Mouse (Mus musculus) limb, embryonic 11.5 days (tissue): Measurements from ENCODE around the gene Il2. TPM values are rescaled to one million over a fixed set of nuclear protein-coding genes. Genes with fewer than 3 reads are reported as not detected.

Experiments used
- ATAC-seq: fragments of 200-750 bp; cut with Nextera tagmentation; 2 replicates; pipeline ENCODE4 v1.8.0; 2017; ENCODE audit warnings: low read depth; ENCODE audit not compliant: insufficient number of reproducible peaks, low FRiP score, low TSS enrichment
- DNase-seq: peaks from one replicate; pipeline ENCODE4 v3.0.0-alpha.2; 2015; ENCODE audit warnings: low spot score
- H3K27ac ChIP-seq: fragments of 300-500 bp; sonication (generic); replicated peaks from 2 replicates; pipeline ENCODE4 v1.5.1; 2014; ENCODE audit warnings: low read depth, mild to moderate bottlenecking, low read length
- H3K27me3 ChIP-seq: fragments of 300-500 bp; sonication (generic); 2 replicates; pipeline ENCODE4 v1.6.1; 2014; ENCODE audit warnings: mild to moderate bottlenecking, low read length, mixed read lengths; ENCODE audit not compliant: control insufficient read depth, insufficient read depth
- H3K36me3 ChIP-seq: fragments of 300-500 bp; sonication (generic); 2 replicates; pipeline ENCODE4 v1.6.1; 2014; ENCODE audit warnings: mild to moderate bottlenecking, low read length, moderate library complexity, mixed read lengths; ENCODE audit not compliant: control insufficient read depth, insufficient read depth
- H3K4me1 ChIP-seq: fragments of 300-500 bp; sonication (generic); 2 replicates; pipeline ENCODE4 v1.6.1; 2014; ENCODE audit warnings: low read length, mixed read lengths; ENCODE audit not compliant: control insufficient read depth, insufficient read depth
- H3K4me2 ChIP-seq: fragments of 300-500 bp; sonication (generic); 2 replicates; pipeline ENCODE4 v1.6.1; 2014; ENCODE audit warnings: low read depth, mild to moderate bottlenecking, moderate library complexity; ENCODE audit not compliant: severe bottlenecking
- H3K4me3 ChIP-seq: fragments of 300-500 bp; sonication (generic); 2 replicates; pipeline ENCODE4 v1.5.1; 2014; ENCODE audit warnings: low read depth, low read length
- H3K9ac ChIP-seq: fragments of 300-500 bp; sonication (generic); 2 replicates; pipeline ENCODE4 v1.6.1; 2014; ENCODE audit warnings: mild to moderate bottlenecking, low read length
- H3K9me3 ChIP-seq: fragments of 300-500 bp; sonication (generic); 2 replicates; pipeline ENCODE4 v1.6.1; 2016; ENCODE audit warnings: low read length; ENCODE audit not compliant: control insufficient read depth
- WGBS: fragments of 180-500 bp; shearing (Covaris S2); extraction: QIAGEN DNeasy Blood & Tissue Kit; methylation state at CpG from one replicate; pipeline ENCODE4 v1.1.7; 2014; 5-methylcytosine and 5-hydroxymethylcytosine counted together
- polyA plus RNA-seq: library from polyadenylated mRNA; unstranded; fragments of >200 nt; fragmentation: Nextera tagmentation; extraction: Ambion mirVana; gene quantifications from 2 replicates; pipeline ENCODE4 v1.2.1, GENCODE M21; 2014

Gene Il2
- polyA plus RNA-seq, 1 experiment from 2014 or later, result 0.23 TPM

- H3K9ac ChIP-seq, result no peak overlapping the region
- no peak overlapping the region for H3K4me2 ChIP-seq
- no peaks in the 10 kb centered on the region for H3K4me1 ChIP-seq
- no peak overlapping the region for H3K27ac ChIP-seq
- DNase-seq, result no peak
- no peaks in the 10 kb centered on the region for H3K9me3 ChIP-seq
- H3K4me3 ChIP-seq, result no peak overlapping the region
- no peaks in the 10 kb centered on the region for H3K27me3 ChIP-seq
- H3K36me3 ChIP-seq, result no peaks in the 10 kb centered on the region
- 61% methylated on average over 2 of the region's 2 CpGs for WGBS
- ATAC-seq, result no peak
Observed at GRCm38 (mm10) chr3:37129063-37129462, 3.3 kb upstream of the Il2 start.

- Histone ChIP-seq H3K36me3 (no peaks in the 10 kb centered on the region), H3K9ac (no peak overlapping the region), H3K27ac (no peak overlapping the region), H3K4me2 (no peak overlapping the region), H3K4me1 (no peaks in the 10 kb centered on the region), H3K9me3 (no peaks in the 10 kb centered on the region), H3K27me3 (no peaks in the 10 kb centered on the region), H3K4me3 (no peak overlapping the region)
- 56% methylated on average over 4 of the region's 4 CpGs for WGBS
- peak; percentile 78 for ATAC-seq
- DNase-seq, result peak; percentile 24
Observed at GRCm38 (mm10) chr3:37128269-37128668, 2.5 kb upstream of the Il2 start.

GRCm38 (mm10) chr3:37126162-37126561 lies 403 bp upstream of the Il2 start:
- H3K9me3 ChIP-seq, result no peaks in the 10 kb centered on the region
- ATAC-seq (no peak), DNase-seq (no peak)
- no peaks in the 10 kb centered on the region for H3K4me1 ChIP-seq
- H3K4me2 ChIP-seq, result no peak overlapping the region
- no peaks in the 10 kb centered on the region for H3K27me3 ChIP-seq
- no peaks in the 10 kb centered on the region for H3K36me3 ChIP-seq
- H3K4me3 ChIP-seq, result no peak overlapping the region
- 78% methylated on average over 4 of the region's 4 CpGs for WGBS
- H3K27ac ChIP-seq, result no peak overlapping the region
- H3K9ac ChIP-seq, result no peak overlapping the region

GRCm38 (mm10) chr3:37090721-37091120 lies 35.0 kb downstream of the Il2 start:
- Histone ChIP-seq H3K9ac (no peak overlapping the region), H3K4me2 (no peak overlapping the region), H3K36me3 (no peaks in the 10 kb centered on the region), H3K4me3 (no peak overlapping the region), H3K27ac (no peak overlapping the region), H3K27me3 (no peaks in the 10 kb centered on the region), H3K9me3 (no peaks in the 10 kb centered on the region), H3K4me1 (no peaks in the 10 kb centered on the region)
- no peak for DNase-seq
- ATAC-seq, result no peak

- H3K4me1 ChIP-seq, result no peaks in the 10 kb centered on the region
- DNase-seq (no peak), ATAC-seq (no peak)
Observed at GRCm38 (mm10) chr3:37084860-37085259, 40.9 kb downstream of the Il2 start.

GRCm38 (mm10) chr3:37073211-37073610 lies 52.5 kb downstream of the Il2 start:
- no peaks in the 10 kb centered on the region for H3K4me1 ChIP-seq
- H3K27me3 ChIP-seq, result no peaks in the 10 kb centered on the region
- H3K4me2 ChIP-seq, result no peak overlapping the region
- no peak for DNase-seq
- no peak overlapping the region for H3K9ac ChIP-seq
- H3K4me3 ChIP-seq, result no peak overlapping the region
- H3K36me3 ChIP-seq, result no peaks in the 10 kb centered on the region
- ATAC-seq, result no peak
- no peak overlapping the region for H3K27ac ChIP-seq
- 0 out of 2 replicates have a peak, but pooled peaks cover 2% of the 10 kb centered on the region for H3K9me3 ChIP-seq

More at GRCm38 (mm10) chr3:37084860-37085259, 40.9 kb downstream of the Il2 start:
- Histone ChIP-seq H3K9ac (no peak overlapping the region), H3K27me3 (no peaks in the 10 kb centered on the region), H3K36me3 (no peaks in the 10 kb centered on the region), H3K9me3 (no peaks in the 10 kb centered on the region), H3K27ac (no peak overlapping the region), H3K4me2 (no peak overlapping the region), H3K4me3 (no peak overlapping the region)
- WGBS, result 86% methylated on average over 4 of the region's 4 CpGs

Other genes with a start within 250 kb of the Il2 start
- gene Adad1, start 62.4 kb downstream of the Il2 start, polyA plus RNA-seq, result 0.55 and 0.67 TPM in 2 replicates
- gene Il21, start 106.7 kb upstream of the Il2 start, polyA plus RNA-seq, result not detected in 2 replicates
- gene Bbs12, start 186.6 kb upstream of the Il2 start, polyA plus RNA-seq, result 8.6 and 11.8 TPM in 2 replicates
- 2.0 and 2.8 TPM in 2 replicates for gene Cetn4, start 186.7 kb upstream of the Il2 start, polyA plus RNA-seq
- 1.3 and 1.7 TPM in 2 replicates for gene Fgf2, start 222.4 kb upstream of the Il2 start, polyA plus RNA-seq